Mouse (Mus musculus) small intestine, adult 2 months (tissue): ENCODE data around the gene Cacna1b. TPM values are rescaled to one million over a fixed set of nuclear protein-coding genes. Genes with fewer than 3 reads are reported as not detected.

ENCODE experiments used
- H3K27ac ChIP-seq: fragments of 200-500 bp; 2 replicates; pipeline ENCODE4 v1.5.1; 2012; ENCODE audit warnings: low read depth, low read length, control low read depth, inconsistent platforms; ENCODE audit not compliant: insufficient read depth
- H3K27me3 ChIP-seq: fragments of 200-500 bp; 2 replicates; pipeline ENCODE4 v1.6.1; 2012; ENCODE audit warnings: mild to moderate bottlenecking, moderate library complexity, low read length, inconsistent platforms; ENCODE audit not compliant: control insufficient read depth, insufficient read depth
- H3K36me3 ChIP-seq: fragments of 200-500 bp; 2 replicates; pipeline ENCODE4 v1.6.1; 2012; ENCODE audit warnings: mild to moderate bottlenecking, low read length, control low read depth, inconsistent platforms; ENCODE audit not compliant: control insufficient read depth, insufficient read depth
- H3K4me1 ChIP-seq: fragments of 200-500 bp; 2 replicates; pipeline ENCODE4 v1.6.1; 2012; ENCODE audit warnings: low read length, inconsistent platforms, mixed read lengths; ENCODE audit not compliant: control insufficient read depth, insufficient read depth, insufficient read length
- H3K4me3 ChIP-seq: fragments of 200-500 bp; 2 replicates; pipeline ENCODE4 v1.5.1; 2012; ENCODE audit warnings: low read depth, mild to moderate bottlenecking, control low read depth, inconsistent platforms, low read length, moderate library complexity
- CTCF ChIP-seq: fragments of 200-500 bp; IDR thresholded peaks from 2 replicates; pipeline ENCODE4 v1.5.1; 2012; ENCODE audit warnings: low read depth, mild to moderate bottlenecking, control low read depth, inconsistent platforms, low read length, moderate library complexity, mixed read lengths; ENCODE audit not compliant: insufficient replicate concordance, insufficient read length; ENCODE audit errors: extremely low read depth
- POLR2A ChIP-seq: fragments of 200-500 bp; IDR thresholded peaks from 2 replicates; pipeline ENCODE4 v1.6.1; 2012; ENCODE audit warnings: low read depth, mild to moderate bottlenecking, control low read depth, inconsistent platforms, low read length, moderate library complexity
- WGBS: fragments of 180-500 bp; shearing (Covaris S2); methylation state at CpG from one replicate; pipeline ENCODE4 v1.1.7; 2018; 5-methylcytosine and 5-hydroxymethylcytosine counted together
- polyA plus RNA-seq: library from polyadenylated mRNA; depleted of rRNA; stranded (reverse); fragments of >200 nt; gene quantifications from 2 replicates; pipeline ENCODE4 v1.2.3, GENCODE M21; 2012

Gene Cacna1b
- polyA plus RNA-seq, 1 experiment: 4.9 TPM

- Histone ChIP-seq H3K4me1 (no peaks in the 10 kb centered on the region), H3K36me3 (no peaks in the 10 kb centered on the region), H3K27ac (no peak overlapping the region), H3K4me3 (no peak overlapping the region), H3K27me3 (no peaks in the 10 kb centered on the region)
- 41% methylated on average over 5 of the region's 5 CpGs for WGBS
- TF ChIP-seq POLR2A: no peak
- TF ChIP-seq CTCF: no peak
Observed at GRCm38 (mm10) chr2:24685347-24685746, 77.6 kb downstream of the Cacna1b start.

GRCm38 (mm10) chr2:24684796-24685195 is 78.2 kb downstream of the Cacna1b start:
- WGBS: 82% methylated on average over 4 of the region's 4 CpGs
- no peaks in the 10 kb centered on the region for H3K4me1 ChIP-seq
- H3K36me3 ChIP-seq: no peaks in the 10 kb centered on the region
- no peaks in the 10 kb centered on the region for H3K27me3 ChIP-seq
- no peak overlapping the region for H3K27ac ChIP-seq
- no peak for TF ChIP-seq CTCF
- no peak for TF ChIP-seq POLR2A
- no peak overlapping the region for H3K4me3 ChIP-seq

GRCm38 (mm10) chr2:24683266-24683665 is 79.7 kb downstream of the Cacna1b start:
- Histone ChIP-seq H3K4me3 (no peak overlapping the region), H3K36me3 (no peaks in the 10 kb centered on the region), H3K27me3 (no peaks in the 10 kb centered on the region), H3K27ac (no peak overlapping the region), H3K4me1 (peaks cover 2% of the 10 kb centered on the region)
- 77% methylated on average over 3 of the region's 3 CpGs for WGBS
- TF ChIP-seq CTCF: no peak
- no peak for TF ChIP-seq POLR2A

- no peak for TF ChIP-seq CTCF
- no peak for TF ChIP-seq POLR2A
- no peak overlapping the region for H3K27ac ChIP-seq
- no peak overlapping the region for H3K4me3 ChIP-seq
- H3K27me3 ChIP-seq: no peaks in the 10 kb centered on the region
- H3K4me1 ChIP-seq: peaks cover 2% of the 10 kb centered on the region
- no peaks in the 10 kb centered on the region for H3K36me3 ChIP-seq
- WGBS: 100% methylated on average over 1 of the region's 1 CpGs
Observed at GRCm38 (mm10) chr2:24680731-24681130, 82.2 kb downstream of the Cacna1b start.

DNA sequence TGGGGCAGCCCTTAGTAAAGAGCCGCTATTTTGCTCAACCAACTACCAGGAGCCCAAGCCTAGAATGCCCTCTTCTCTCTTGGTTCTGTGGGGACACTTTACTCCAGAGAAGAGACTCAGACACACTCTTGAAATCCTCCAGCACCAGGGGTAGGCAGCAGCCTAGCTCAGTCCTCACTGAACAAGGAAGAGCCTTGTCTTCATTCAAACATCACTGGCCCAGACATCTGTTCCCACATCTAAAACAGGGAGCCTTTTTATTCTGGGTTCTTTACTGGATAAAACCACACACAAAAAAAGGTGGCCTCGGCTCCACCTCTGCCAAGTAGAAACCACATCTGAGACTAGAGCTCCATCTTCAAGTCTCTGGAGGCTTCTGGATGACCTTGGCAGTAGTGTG is 82.8 kb downstream of the Cacna1b start:
- H3K27me3 ChIP-seq: no peaks in the 10 kb centered on the region
- no peaks in the 10 kb centered on the region for H3K36me3 ChIP-seq
- TF ChIP-seq POLR2A (no peak), CTCF (no peak)
- H3K4me1 ChIP-seq: peaks cover 2% of the 10 kb centered on the region
- no peak overlapping the region for H3K4me3 ChIP-seq
- H3K27ac ChIP-seq: no peak overlapping the region
- 87% methylated on average over 2 of the region's 2 CpGs for WGBS

DNA sequence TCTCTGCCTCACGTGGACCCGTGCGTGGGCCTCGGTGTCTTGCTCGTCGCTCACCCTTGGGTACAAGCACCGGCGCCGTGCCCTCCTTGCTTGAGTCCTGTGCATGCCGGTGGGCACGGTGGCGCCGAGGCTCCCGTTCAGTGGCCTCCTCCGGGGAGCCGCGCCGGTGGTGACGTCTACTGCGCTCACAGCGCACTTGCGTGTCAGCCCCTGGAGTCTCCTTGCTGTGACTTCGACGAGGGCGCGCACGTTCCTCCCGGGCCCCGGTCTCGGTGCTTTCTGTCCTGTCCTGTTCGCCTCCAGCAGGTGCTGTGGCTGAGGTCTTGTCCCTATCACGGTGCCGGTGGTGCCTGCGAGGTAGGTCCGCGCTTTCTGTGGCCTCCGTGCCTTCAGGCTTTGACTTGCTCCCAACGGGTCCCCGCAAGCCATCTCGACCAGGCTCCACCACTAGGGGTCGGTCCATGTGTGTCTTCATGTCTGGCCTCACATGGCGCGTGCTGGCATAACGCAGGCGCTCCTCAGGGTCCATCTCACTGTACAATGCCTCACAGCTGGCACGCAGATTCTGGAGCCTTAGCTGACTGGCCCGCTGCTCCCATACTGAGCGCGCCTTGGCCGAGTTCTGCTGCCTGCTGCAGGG is 83.8 kb downstream of the Cacna1b start:
- Histone ChIP-seq H3K36me3 (no peaks in the 10 kb centered on the region), H3K4me1 (peaks cover 2% of the 10 kb centered on the region), H3K4me3 (peak overlapping the region; percentile 35), H3K27ac (no peak overlapping the region), H3K27me3 (no peaks in the 10 kb centered on the region)
- TF ChIP-seq CTCF: peak; percentile 22; the same call in 1 of the 2 replicates
- no peak for TF ChIP-seq POLR2A
- WGBS: 19% methylated on average over 50 of the region's 50 CpGs

GRCm38 (mm10) chr2:24678538-24678937 is 84.4 kb downstream of the Cacna1b start:
- 65% methylated on average over 5 of the region's 5 CpGs for WGBS
- Histone ChIP-seq H3K4me1 (peaks cover 2% of the 10 kb centered on the region), H3K27ac (no peak overlapping the region), H3K27me3 (no peaks in the 10 kb centered on the region), H3K4me3 (peak overlapping the region; percentile 35; the same call in 1 of the 2 replicates), H3K36me3 (no peaks in the 10 kb centered on the region)
- TF ChIP-seq CTCF: no peak
- TF ChIP-seq POLR2A: no peak

- Histone ChIP-seq H3K4me1 (peaks cover 2% of the 10 kb centered on the region), H3K4me3 (no peak overlapping the region), H3K36me3 (no peaks in the 10 kb centered on the region), H3K27ac (no peak overlapping the region), H3K27me3 (no peaks in the 10 kb centered on the region)
- no peak for TF ChIP-seq POLR2A
- 75% methylated on average over 4 of the region's 4 CpGs for WGBS
Observed at GRCm38 (mm10) chr2:24678110-24678509, 84.8 kb downstream of the Cacna1b start.
